Mouse (Mus musculus): ENCODE measurements around the gene Kcnn4.

The Kcnn4 gene

GRCm38 (mm10) chr7:24423956-24424732, 54.1 kb downstream of the Kcnn4 start:
- no peak for DNase-seq (ENCODE audit: low read depth, low spot score)

GRCm38 (mm10) chr7:24425919-24426318, 55.9 kb downstream of the Kcnn4 start:
- DNase-seq (ENCODE audit: low read depth, low spot score) = no peak

- DNase-seq (ENCODE audit: low read depth, low spot score) = no peak
Measured at GRCm38 (mm10) chr7:24427168-24427567, 57.1 kb downstream of the Kcnn4 start.

GRCm38 (mm10) chr7:24428725-24429124, 58.7 kb downstream of the Kcnn4 start:
- no peak for DNase-seq (ENCODE audit: low read depth, low spot score)

- DNase-seq (ENCODE audit: low read depth, low spot score) = no peak
Measured at GRCm38 (mm10) chr7:24429413-24430112, 59.5 kb downstream of the Kcnn4 start.

GRCm38 (mm10) chr7:24430551-24431345, 60.7 kb downstream of the Kcnn4 start:
- no peak for DNase-seq (ENCODE audit: low read depth, low spot score)

- no peak for DNase-seq (ENCODE audit: low read depth, low spot score)
Measured at GRCm38 (mm10) chr7:24431713-24432112, 61.6 kb downstream of the Kcnn4 start.

GRCm38 (mm10) chr7:24435305-24435704, 65.2 kb downstream of the Kcnn4 start:
- DNase-seq (ENCODE audit: low read depth, low spot score) = no peak

Data from WW6 (cell line).